Comparison of ENCODE assay signal across 8 mouse cellular contexts in genomic region chr8:84815547-84815946, GRCm38 (mm10). TPM values are rescaled to one million over a fixed set of nuclear protein-coding genes. Genes with fewer than 3 reads are reported as not detected.
DNase-seq lines count a peak whose midpoint lies in the region; ATAC-seq lines count a peak whose summit lies in the region.

No protein-coding gene starts in this region.

- H3K4me2 ChIP-seq in hindbrain, embryonic 15.5 days: no peak overlapping the region

- H3K9ac ChIP-seq in hindbrain, embryonic 15.5 days: no peak overlapping the region

- no peaks in the 10 kb centered on the region for H3K9me3 ChIP-seq in hindbrain, embryonic 15.5 days

- peaks cover 29% of the 10 kb centered on the region for H3K4me1 ChIP-seq in hindbrain, embryonic 15.5 days (replicated peaks)

- H3K27me3 ChIP-seq in hindbrain, embryonic 15.5 days: no peaks in the 10 kb centered on the region

- no peak overlapping the region for H3K4me3 ChIP-seq in hindbrain, embryonic 15.5 days

- no peaks in the 10 kb centered on the region for H3K36me3 ChIP-seq in hindbrain, embryonic 15.5 days

- ATAC-seq in hindbrain, embryonic 15.5 days (ENCODE audit: low FRiP score, low read depth): peak; percentile 44

- peak overlapping the region; percentile 79 for H3K27ac ChIP-seq in hindbrain, embryonic 15.5 days (replicated peaks)

- DNase-seq in R1 (ENCODE audit: low read depth, low spot score): peak; percentile 88
- peak; percentile 98 to 99 for DNase-seq in cerebellum, postnatal 25 days
- peak; percentile 97 for DNase-seq in frontal cortex, postnatal 36 days (ENCODE audit: low spot score in 2 of 2)
- DNase-seq in left cerebral cortex, adult 11 months (ENCODE audit: low spot score): peak; percentile 83
- peak; percentile 95 for DNase-seq in lung, postnatal 25 days (ENCODE audit: low spot score)
- peak; percentile 83 for DNase-seq in retina, adult 2 months (ENCODE audit: low read depth, low spot score)
- DNase-seq in thymus, postnatal 25 days: peak; percentile 94

- WGBS in hindbrain, embryonic 15.5 days: 16% methylated on average over 9 of the region's 9 CpGs

RNA-seq across cellular contexts. Expression of gene Dand5, which starts 7.1 kb away (rescaled TPM):
- 14.0 and 15.1 TPM in 2 replicates for polyA plus RNA-seq in hindbrain, embryonic 15.5 days (2015; fragmentation: Nextera tagmentation; extraction: Ambion mirVana)

RNA-seq across cellular contexts. Expression of gene Nfix, which starts 15.4 kb away (rescaled TPM):
- 71.2 and 87.6 TPM in 2 replicates for polyA plus RNA-seq in hindbrain, embryonic 15.5 days (2015; fragmentation: Nextera tagmentation; extraction: Ambion mirVana)

RNA-seq across cellular contexts. Expression of gene Gadd45gip1, which starts 15.8 kb away (rescaled TPM):
- 39.7 and 40.6 TPM in 2 replicates for polyA plus RNA-seq in hindbrain, embryonic 15.5 days (2015; fragmentation: Nextera tagmentation; extraction: Ambion mirVana)

RNA-seq across cellular contexts. Expression of gene Rad23a, which starts 24.9 kb away (rescaled TPM):
- 79.1 and 85.9 TPM in 2 replicates for polyA plus RNA-seq in hindbrain, embryonic 15.5 days (2015; fragmentation: Nextera tagmentation; extraction: Ambion mirVana)

RNA-seq across cellular contexts. Expression of gene Calr, which starts 31.2 kb away (rescaled TPM):
- polyA plus RNA-seq in hindbrain, embryonic 15.5 days (2015; fragmentation: Nextera tagmentation; extraction: Ambion mirVana): 700 and 710 TPM in 2 replicates
